Mouse (Mus musculus) heart, embryonic 15.5 days (tissue): ENCODE results near the gene Washc1. TPM values are rescaled to one million over a fixed set of nuclear protein-coding genes. Genes with fewer than 3 reads are reported as not detected.
"Not testable (repeated sequence)": the region's sequence is repeated elsewhere in the genome, so short reads cannot be mapped to it uniquely, and the experiment has no call there.

Source experiments
- ATAC-seq: fragments of 200-750 bp; cut with Nextera tagmentation; replicated peaks from 2 replicates; pipeline ENCODE4 v1.8.0; 2017; ENCODE audit warnings: low read depth, moderate TSS enrichment; ENCODE audit not compliant: insufficient number of reproducible peaks, insufficient read depth, low FRiP score
- H3K27ac ChIP-seq: fragments of 300-500 bp; sonication (generic); 2 replicates; pipeline ENCODE4 v1.5.1; 2015; ENCODE audit warnings: mild to moderate bottlenecking, inconsistent platforms
- H3K27me3 ChIP-seq: fragments of 300-500 bp; sonication (generic); 2 replicates; pipeline ENCODE4 v1.6.1; 2015; ENCODE audit warnings: inconsistent platforms
- H3K36me3 ChIP-seq: fragments of 300-500 bp; sonication (generic); 2 replicates; pipeline ENCODE4 v1.6.1; 2015; ENCODE audit warnings: mild to moderate bottlenecking, inconsistent platforms
- H3K4me1 ChIP-seq: fragments of 300-500 bp; sonication (generic); replicated peaks from 2 replicates; pipeline ENCODE4 v1.6.1; 2015; ENCODE audit warnings: inconsistent platforms
- H3K4me2 ChIP-seq: fragments of 300-500 bp; sonication (generic); 2 replicates; pipeline ENCODE4 v1.6.1; 2015; ENCODE audit warnings: inconsistent platforms, mild to moderate bottlenecking, moderate library complexity
- H3K4me3 ChIP-seq: fragments of 300-500 bp; sonication (generic); 2 replicates; pipeline ENCODE4 v1.5.1; 2015; ENCODE audit warnings: mild to moderate bottlenecking, inconsistent platforms
- H3K9ac ChIP-seq: fragments of 300-500 bp; sonication (generic); 2 replicates; pipeline ENCODE4 v1.6.1; 2015; ENCODE audit warnings: mild to moderate bottlenecking, inconsistent platforms
- H3K9me3 ChIP-seq: fragments of 300-500 bp; sonication (generic); replicated peaks from 2 replicates; pipeline ENCODE4 v1.6.1; 2016; ENCODE audit warnings: inconsistent platforms
- WGBS: fragments of 180-500 bp; shearing (Covaris S2); methylation state at CpG from one replicate; pipeline ENCODE4 v1.1.7; 2015; ENCODE audit warnings: mixed read lengths; 5-methylcytosine and 5-hydroxymethylcytosine counted together
- polyA plus RNA-seq: library from polyadenylated mRNA; unstranded; fragments of >200 nt; fragmentation: Nextera tagmentation; extraction: Ambion mirVana; gene quantifications from 2 replicates; pipeline ENCODE4 v1.2.1, GENCODE M21; 2015

Gene Washc1
- polyA plus RNA-seq, 1 experiment from 2014 or later = 25.5 TPM

DNA sequence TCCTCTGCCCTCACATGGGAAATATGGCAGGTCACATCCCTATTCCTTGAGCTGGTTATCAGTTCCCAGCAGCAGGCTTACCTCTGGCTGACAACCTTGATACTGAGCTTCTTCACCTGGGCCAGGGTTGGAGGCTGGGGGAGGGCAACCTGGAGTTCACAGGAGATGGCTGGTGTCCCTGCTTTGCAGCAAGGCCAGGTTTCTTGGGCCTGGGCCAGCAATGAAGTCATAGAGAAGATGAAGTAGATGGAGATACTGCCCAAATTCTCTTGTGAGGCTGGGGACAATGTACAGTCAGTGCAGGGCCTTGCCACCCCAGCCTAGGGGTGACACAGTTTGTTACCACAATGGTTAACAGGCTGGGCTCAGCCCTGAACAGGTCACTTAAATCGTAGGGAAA lies 9.4 kb downstream of the Washc1 start:
- ATAC-seq = no peak
- Histone ChIP-seq H3K4me3 (no peak overlapping the region), H3K9ac (no peak overlapping the region), H3K27me3 (no peaks in the 10 kb centered on the region), H3K36me3 (peaks cover 43% of the 10 kb centered on the region), H3K4me2 (no peak overlapping the region), H3K9me3 (no peaks in the 10 kb centered on the region), H3K4me1 (peaks cover 17% of the 10 kb centered on the region), H3K27ac (no peak overlapping the region)
- WGBS = 81% methylated on average over 1 of the region's 1 CpGs

DNA sequence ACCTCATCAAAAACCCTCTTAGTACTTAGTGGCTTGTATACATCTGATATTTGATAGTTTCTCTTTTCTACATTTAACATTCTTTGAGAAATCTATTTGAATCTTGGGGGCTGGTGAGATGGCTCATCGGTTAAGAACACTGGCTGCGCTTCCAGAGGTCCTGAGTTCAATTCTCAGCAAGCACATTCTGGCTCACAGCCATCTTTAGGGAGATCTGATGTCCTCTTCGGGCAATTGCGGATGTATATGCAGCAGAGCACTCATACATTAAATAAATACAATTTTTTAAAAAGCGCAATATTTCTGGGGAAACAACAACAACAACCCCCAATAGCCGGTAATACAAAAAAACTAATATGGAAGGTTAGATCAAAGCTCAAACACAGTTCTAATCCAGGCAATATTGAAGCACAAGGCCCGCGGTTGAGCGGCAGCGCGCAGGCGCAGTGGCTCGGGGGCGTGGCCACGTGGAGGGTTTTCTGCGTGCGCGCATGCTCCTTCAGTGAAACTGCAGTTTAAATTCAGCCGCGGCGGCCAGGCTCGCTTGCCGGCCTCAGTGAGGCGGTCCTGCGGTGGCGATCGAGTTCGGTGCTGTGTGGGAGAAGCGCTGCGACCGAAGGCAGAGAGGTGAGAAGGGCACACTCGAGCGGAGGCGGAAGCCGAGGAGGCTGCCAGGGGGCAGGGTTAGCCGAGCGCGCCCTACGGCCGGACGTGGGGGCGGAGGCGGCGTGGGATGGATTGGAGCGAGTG lies 11.9 kb downstream of the Washc1 start, which contains the start of gene Ddx11:
Ddx11 (plus strand) TSS at position 455 of the 750 bp plus-strand sequence.
- Histone ChIP-seq H3K27ac (peak within 1 kb of the TSS; percentile 92), H3K27me3 (no peaks in the 10 kb centered on the region), H3K36me3 (peaks cover 30% of the 10 kb centered on the region), H3K4me2 (peak within 1 kb of the TSS; percentile 81), H3K4me3 (peak within 1 kb of the TSS; percentile 83), H3K9me3 (no peaks in the 10 kb centered on the region), H3K4me1 (peaks cover 17% of the 10 kb centered on the region), H3K9ac (peak within 1 kb of the TSS; percentile 81)
- WGBS = 5% methylated on average over 45 of the region's 45 CpGs
- peak; percentile 78 for ATAC-seq

DNA sequence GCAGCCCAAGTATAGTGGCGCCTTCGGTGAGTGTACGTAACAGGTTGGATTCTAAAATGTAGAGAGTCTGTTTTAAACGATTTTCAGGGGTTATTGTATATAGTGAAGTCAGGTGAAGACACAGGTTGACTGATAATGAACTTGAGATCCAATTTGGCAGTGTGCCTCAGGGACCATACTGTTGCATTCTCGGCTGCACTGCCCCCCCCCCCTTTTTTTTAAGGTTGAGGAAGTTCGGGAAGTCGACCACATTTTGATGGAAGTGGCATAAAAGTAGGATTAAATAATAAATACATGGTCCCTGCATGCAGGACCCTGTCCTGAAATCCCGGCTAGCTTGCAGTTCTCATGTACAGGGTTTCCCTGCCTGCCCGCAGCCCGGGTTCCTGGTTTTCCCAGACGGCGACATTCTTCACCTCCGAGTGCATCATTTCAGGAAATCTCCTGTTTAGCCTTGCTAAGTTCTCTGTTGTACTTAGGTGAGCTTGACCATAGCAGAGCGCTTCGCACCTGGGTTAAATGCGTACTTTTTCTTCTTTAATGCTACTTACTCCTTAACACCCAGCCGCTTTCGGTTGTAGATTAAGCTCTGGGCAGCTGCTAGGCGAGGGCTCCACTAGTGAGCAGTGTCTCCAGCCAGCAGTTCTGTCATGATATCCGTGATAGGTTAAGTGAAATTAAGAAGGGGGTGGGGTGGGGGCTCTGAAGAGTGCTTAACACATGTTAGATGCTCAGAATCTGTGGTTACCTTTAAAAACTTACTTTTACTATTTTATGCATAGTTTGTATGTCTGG lies 12.7 kb downstream of the Washc1 start:
- peak overlapping the region; percentile 81 for H3K9ac ChIP-seq
- peak overlapping the region; percentile 81 for H3K4me2 ChIP-seq
- peak overlapping the region; percentile 83 for H3K4me3 ChIP-seq
- H3K9me3 ChIP-seq = no peaks in the 10 kb centered on the region
- ATAC-seq = no peak
- H3K36me3 ChIP-seq = peaks cover 22% of the 10 kb centered on the region; the same call in 1 of the 2 replicates
- H3K27ac ChIP-seq = peak overlapping the region; percentile 92
- H3K27me3 ChIP-seq = no peaks in the 10 kb centered on the region
- peaks cover 17% of the 10 kb centered on the region for H3K4me1 ChIP-seq
- WGBS = under 1% methylated on average over 20 of the region's 20 CpGs

DNA sequence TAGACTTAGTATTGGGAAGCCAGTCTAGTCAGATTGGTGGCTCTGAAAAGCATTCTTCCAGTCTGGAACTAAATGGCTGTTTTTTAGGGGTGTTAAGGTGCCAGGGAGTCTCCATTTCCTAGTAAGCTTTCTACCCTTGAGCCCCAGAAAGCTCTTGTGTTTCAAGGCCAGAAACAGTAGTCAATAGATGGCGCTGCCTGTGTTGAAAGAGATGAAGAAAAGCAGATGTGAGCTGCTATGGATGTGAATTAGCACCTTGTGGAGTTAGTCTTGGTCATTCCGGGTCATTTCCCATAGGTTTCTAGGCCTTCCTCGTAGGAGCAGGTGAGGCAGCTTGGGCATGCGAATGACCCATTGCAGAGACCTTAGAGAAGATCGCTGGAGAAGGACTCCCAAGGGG lies 13.9 kb downstream of the Washc1 start:
- Histone ChIP-seq H3K4me1 (peaks cover 17% of the 10 kb centered on the region), H3K9ac (no peak overlapping the region), H3K36me3 (peaks cover 19% of the 10 kb centered on the region), H3K4me2 (peak overlapping the region; percentile 81; the same call in 1 of the 2 replicates), H3K9me3 (no peaks in the 10 kb centered on the region), H3K27me3 (no peaks in the 10 kb centered on the region), H3K4me3 (no peak overlapping the region), H3K27ac (no peak overlapping the region)
- ATAC-seq = no peak
- 56% methylated on average over 5 of the region's 5 CpGs for WGBS

DNA sequence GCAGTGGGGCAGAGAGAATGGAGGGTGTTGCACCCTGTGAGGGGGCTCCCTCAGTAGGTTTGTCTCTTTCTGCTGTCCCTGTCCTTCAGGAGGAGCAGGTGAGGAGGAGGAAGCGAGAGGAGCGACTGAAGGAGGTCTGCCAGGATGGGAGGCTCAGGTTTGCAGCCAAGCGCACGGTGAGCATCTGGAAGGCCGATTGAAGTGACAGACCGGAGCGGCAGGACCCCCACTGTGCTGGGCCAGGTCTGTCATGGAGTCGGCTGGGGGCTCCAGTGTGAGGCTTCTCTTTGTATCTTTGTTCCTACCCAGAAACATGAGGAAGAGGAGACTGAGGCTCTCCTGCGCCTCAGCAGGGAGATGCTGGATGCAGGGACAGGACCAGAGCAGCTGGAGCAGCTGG lies 19.0 kb downstream of the Washc1 start:
- peaks cover 64% of the 10 kb centered on the region for H3K36me3 ChIP-seq
- WGBS = 91% methylated on average over 9 of the region's 9 CpGs
- no peak overlapping the region for H3K27ac ChIP-seq
- H3K4me3 ChIP-seq = no peak overlapping the region
- no peak overlapping the region for H3K4me2 ChIP-seq
- no peak overlapping the region for H3K9ac ChIP-seq
- H3K9me3 ChIP-seq = no peaks in the 10 kb centered on the region
- no peak for ATAC-seq
- H3K4me1 ChIP-seq = peaks cover 2% of the 10 kb centered on the region
- H3K27me3 ChIP-seq = no peaks in the 10 kb centered on the region

DNA sequence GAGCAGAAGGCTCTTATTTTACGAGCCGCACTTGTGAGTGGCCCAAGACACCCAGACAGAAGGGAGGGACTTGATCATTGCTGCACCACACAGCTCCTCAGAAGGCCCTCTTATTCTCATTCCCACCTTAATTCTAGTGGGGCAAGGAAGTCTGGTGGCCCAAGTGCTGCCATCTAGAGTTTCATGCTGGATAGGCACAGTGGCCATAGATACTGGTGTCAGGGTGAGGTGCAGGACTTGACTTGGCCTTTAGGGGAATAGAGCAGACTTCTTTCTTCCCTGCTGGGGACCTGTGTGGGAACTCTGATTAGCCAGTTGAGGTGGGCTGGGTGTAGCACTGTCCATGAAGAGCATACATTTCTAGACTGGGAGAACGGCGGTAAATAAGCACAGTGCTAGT lies 19.9 kb downstream of the Washc1 start:
- Histone ChIP-seq H3K27ac (no peak overlapping the region), H3K4me3 (no peak overlapping the region), H3K9ac (no peak overlapping the region), H3K4me2 (no peak overlapping the region), H3K27me3 (no peaks in the 10 kb centered on the region), H3K4me1 (no peaks in the 10 kb centered on the region), H3K9me3 (no peaks in the 10 kb centered on the region), H3K36me3 (peaks cover 69% of the 10 kb centered on the region)
- 96% methylated on average over 4 of the region's 4 CpGs for WGBS
- ATAC-seq = no peak

DNA sequence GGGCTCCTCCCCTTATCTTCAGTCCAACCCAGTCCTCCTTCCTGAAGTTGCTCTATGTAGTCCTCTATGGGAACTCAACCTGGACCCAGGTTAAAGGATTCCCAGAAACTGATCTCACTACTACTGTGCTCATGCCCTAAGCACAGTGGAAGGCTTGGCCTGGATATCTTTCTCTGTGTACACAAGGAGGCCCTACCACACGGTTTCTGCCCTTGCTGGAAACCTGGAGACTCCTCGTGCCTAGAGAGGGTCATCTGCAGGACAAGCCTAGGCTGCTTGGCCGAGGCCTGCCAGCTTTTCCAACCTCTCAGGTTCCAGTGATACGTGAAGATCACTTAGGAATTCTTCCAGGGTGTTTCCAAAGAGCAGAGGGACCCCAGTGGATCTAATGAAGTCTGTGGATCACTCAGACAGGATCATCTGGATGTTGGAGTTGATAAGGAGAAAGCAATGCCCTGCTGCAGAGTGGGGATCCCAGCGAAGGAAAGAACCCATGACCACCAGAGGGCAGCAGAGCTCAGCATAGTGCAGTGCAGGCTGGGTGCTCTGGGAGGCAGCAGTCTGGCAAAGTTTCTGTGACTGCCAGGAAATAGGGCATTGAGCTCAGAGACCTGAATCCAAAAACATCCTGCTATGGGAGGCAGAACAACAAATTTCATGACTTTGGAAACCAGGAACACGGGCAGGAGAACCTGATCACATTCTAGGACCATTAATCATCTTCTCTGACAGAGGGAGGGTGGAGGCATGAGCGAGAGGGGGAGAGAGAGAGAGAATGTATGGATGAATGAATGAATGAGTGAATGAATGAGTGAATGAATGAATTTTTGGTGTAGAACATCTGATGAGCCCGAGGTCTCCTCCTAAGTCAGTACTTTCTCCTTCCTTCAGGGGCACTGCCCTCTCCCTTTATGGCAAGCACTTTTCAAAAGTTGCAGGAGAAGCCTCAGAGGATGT lies 41.6 kb downstream of the Washc1 start:
- H3K36me3 ChIP-seq = peaks cover 32% of the 10 kb centered on the region
- not testable (repeated sequence) for H3K4me2 ChIP-seq, H3K4me1 ChIP-seq, H3K4me3 ChIP-seq, H3K27me3 ChIP-seq, H3K27ac ChIP-seq, H3K9me3 ChIP-seq, H3K9ac ChIP-seq, ATAC-seq
- 71% methylated on average over 6 of the region's 8 CpGs for WGBS

DNA sequence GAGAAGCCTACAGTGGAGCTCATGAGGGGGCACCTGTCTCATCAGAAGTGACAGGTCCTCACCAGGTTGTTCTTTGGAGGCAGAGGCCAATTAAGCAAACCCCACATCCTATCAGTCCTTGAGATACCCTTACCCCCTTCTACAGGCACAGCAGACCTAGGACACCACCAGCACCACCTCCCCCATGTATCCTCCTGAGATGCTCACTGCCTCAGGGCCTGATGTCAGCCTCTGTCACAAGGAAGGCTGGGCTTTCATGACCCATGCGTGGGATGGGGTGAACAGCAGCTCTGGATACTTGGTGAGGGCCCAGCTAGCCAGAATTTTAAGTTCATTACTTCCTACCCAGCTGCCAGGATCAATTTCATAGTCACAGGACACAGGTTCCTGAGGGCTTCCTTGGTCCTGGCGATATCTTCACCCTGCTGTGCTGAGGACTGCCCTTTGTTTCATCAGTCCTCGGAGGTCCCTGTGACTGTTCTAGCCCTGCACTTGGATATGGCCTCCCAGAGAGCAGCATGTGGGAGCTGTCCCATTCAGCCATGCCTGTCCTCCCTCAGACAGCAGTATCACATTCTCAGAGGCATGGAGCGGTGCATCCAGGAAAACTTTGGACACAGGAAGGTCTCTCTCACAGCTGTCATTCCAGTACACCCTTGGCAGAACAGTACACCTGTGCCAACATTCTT lies 42.5 kb downstream of the Washc1 start:
- not testable (repeated sequence) for H3K27ac ChIP-seq, H3K4me1 ChIP-seq, H3K27me3 ChIP-seq, ATAC-seq, H3K4me2 ChIP-seq, H3K4me3 ChIP-seq, H3K9ac ChIP-seq, H3K9me3 ChIP-seq
- WGBS = 86% methylated on average over 4 of the region's 4 CpGs
- peaks cover 24% of the 10 kb centered on the region for H3K36me3 ChIP-seq

DNA sequence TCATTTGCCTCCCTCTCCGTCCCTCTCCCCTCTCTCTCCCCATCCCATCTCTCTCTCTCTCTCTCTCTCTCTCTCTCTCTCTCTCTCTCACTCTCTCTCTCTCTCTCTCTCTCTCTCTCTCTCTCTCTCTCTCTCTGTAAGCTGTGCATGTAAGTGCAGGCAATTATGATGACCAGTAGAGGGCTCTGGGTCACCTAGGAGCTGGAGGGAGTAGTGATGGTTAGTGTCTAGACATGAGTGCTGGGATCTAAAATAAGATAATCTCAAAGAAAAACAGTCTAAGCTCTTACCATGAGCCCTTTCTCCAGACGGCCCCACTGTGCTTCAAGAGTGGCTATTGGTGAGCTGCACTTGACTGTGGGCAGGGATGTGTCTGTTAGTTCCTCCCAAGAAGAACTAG lies 43.5 kb downstream of the Washc1 start:
- WGBS = 53% methylated on average over 2 of the region's 2 CpGs
- Histone ChIP-seq H3K4me2 (no peak overlapping the region), H3K9me3 (no peaks in the 10 kb centered on the region), H3K4me3 (no peak overlapping the region), H3K36me3 (peaks cover 17% of the 10 kb centered on the region), H3K9ac (no peak overlapping the region), H3K4me1 (no peaks in the 10 kb centered on the region), H3K27ac (no peak overlapping the region), H3K27me3 (no peaks in the 10 kb centered on the region)
- ATAC-seq = no peak

DNA sequence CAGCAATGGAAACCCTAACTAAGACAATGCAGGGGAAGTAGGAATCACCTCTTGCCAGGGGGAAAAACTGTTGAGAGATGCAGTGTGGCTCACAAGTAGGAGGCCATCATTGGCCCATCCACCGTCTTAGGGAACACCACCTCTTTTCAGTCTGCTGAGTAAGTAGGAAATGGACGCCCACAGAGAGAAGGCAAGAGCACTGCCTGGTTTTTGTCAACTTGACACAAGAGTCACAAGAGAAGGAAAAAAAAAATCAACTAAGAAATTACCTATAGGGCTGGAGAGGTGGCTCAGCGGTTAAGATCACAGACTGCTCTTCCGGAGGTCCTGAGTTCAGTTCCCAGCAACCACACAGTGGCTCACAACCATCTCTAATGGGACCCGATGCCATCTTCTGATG lies 46.9 kb downstream of the Washc1 start:
- Histone ChIP-seq H3K36me3 (no peaks in the 10 kb centered on the region), H3K4me1 (no peaks in the 10 kb centered on the region), H3K4me3 (no peak overlapping the region), H3K9ac (no peak overlapping the region), H3K27me3 (no peaks in the 10 kb centered on the region), H3K4me2 (no peak overlapping the region), H3K9me3 (no peaks in the 10 kb centered on the region), H3K27ac (no peak overlapping the region)
- WGBS = 75% methylated on average over 5 of the region's 5 CpGs
- no peak for ATAC-seq
